Mouse (Mus musculus) ES-CJ7 (cell line): ENCODE measurements at regions not wholly inside any gene's neighbourhood (a gene's known extent, or its start where the extent isn't known, plus 50 kb on each side); places are given as distances from the start of the nearest gene placed in this dataset.

Source experiments
- DNase-seq: peaks from one replicate; pipeline ENCODE4 v3.0.0; 2011; ENCODE audit warnings: low read depth, low spot score

GRCm38 (mm10) chr2:47750997-47751623 lies 1062.8 kb upstream of the Acvr2a start:
- no peak for DNase-seq

DNA sequence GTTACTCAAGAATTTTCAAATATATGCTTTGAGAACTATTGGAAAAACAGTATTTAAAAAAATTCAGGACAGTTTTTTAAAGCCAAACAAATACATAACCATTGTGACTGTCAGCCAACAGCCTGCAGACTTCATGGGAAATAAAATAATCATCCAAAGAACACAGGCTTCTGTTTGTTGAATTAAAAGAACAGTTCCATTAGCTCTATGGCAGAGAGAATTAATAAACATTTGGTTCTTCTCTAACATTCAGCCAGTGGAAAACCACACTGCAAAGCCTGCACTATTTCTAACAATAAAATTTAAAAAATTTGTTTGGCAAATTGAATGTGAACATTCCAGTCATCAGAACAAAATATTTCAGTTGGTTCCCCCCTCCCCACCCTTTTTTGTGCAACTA lies 1058.2 kb upstream of the Acvr2a start:
- DNase-seq: no peak

DNA sequence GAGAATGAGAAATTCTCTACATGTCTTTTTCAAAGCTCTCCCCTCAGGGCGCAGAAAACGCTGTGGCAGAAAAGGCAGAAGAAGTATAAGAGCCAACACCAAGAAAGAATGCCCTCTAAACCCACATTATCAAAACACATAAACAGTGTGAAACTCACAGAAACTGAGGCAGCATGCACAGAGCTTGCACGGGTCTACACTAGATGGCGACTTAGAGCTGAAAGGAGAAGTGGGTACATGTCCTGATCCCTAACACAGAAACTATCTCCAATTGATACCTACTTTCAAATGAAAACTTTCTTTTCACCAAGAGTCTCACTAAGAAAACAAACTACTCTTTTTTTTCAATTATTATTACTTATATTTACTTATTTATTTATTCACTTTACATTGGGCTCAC lies 1057.7 kb upstream of the Acvr2a start:
- peak; percentile 25 for DNase-seq

DNA sequence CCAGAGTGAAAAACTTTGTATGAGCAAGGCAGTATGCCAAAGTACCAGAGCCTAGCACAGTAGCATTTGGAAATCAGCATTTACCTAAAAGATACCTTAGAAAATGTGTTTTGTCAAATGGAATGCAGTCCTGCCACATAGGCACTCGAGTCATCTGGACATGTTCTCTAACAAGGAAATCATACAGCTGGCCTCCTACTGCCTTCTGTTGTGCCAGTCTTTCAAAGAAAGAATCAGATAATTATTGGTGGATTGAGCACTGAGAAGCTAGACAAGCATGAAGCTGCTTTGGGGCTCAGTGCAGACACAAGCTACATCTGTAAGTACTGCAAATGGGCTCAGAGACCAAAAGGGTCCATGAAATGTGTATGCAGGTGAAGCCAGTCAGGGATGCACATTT lies 1038.1 kb upstream of the Acvr2a start:
- DNase-seq: no peak

GRCm38 (mm10) chr2:47776965-47777364 lies 1036.9 kb upstream of the Acvr2a start:
- no peak for DNase-seq

DNA sequence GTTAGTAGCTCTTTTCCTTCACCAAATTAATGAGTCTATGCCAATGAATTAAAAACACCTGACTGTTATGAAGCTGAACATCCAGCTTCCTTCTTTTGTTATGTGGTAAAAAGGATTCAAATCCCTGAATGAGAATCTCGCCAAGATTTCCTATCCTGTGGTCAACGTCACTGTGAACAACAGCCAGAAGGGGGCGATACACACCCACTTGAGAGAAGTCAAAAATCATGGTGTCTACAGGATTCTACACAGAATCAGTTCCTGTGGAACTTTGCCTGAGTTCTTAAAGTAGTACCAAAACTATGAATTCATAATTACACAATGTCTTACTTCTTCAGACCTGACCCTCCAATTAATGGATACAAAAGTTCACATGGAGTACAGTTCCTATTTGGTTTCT lies 1028.1 kb upstream of the Acvr2a start:
- peak; percentile 58 for DNase-seq

DNA sequence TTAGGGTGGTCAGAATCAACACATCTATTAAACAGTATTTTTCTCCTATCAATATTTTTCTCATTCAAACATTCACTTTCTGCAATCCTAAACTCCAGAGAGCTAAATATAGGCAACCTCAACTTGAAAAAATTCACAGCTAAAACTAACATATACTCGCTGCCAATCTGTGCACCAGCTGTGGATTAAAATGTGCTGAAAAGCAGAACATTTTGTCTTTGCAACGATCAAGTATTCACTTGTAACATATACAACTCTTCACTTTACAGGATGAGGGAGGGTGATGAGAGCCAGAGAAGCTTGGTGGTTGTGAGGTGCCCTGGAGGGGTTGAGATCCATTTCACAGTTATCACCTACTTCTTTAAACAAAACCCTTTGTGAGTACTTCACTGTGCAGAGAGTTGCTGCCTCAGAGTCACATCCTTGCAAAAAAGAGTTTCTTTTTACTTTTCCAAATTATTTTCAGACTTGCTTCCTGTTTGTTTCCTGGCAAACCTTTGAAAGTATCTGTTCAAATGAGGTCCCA lies 991.1 kb upstream of the Acvr2a start:
- DNase-seq: no peak

DNA sequence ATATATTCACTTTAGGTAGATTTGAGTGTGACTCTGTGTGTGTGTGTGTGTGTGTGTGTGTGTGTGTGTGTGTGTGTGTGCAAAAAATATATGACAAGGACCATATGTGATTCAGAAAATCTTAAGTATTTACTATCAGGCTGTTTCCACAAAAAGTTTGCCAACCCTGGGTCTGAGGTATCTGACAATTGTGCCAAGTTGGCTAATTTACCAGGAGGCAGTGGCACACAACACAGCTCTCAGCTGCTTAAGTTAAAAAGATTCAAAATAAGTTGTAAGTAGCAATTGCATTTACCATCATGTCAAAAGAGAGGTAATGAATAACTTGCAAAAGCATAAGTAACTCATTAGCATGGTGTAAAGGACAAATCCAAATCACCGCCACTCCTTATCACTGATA lies 981.4 kb upstream of the Acvr2a start:
- DNase-seq: no peak

DNA sequence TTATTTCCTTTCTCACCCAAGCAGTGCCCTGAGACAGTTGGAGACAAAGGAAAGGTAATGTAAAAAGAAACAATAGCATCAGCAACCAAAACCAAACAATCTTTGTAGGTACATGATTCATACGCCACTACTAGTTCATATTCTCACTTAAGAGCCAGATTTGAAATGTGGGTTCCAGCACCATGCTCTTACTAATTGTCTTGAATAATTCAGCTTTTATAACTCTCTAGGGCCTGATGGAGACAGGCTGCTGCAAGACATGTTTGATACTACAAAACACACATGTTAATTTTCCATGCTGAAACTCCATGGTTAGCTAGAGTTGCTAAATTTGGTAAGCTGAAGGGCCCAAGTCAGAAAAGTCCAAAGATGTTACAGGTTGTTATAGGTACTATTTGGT lies 980.4 kb upstream of the Acvr2a start:
- no peak for DNase-seq

DNA sequence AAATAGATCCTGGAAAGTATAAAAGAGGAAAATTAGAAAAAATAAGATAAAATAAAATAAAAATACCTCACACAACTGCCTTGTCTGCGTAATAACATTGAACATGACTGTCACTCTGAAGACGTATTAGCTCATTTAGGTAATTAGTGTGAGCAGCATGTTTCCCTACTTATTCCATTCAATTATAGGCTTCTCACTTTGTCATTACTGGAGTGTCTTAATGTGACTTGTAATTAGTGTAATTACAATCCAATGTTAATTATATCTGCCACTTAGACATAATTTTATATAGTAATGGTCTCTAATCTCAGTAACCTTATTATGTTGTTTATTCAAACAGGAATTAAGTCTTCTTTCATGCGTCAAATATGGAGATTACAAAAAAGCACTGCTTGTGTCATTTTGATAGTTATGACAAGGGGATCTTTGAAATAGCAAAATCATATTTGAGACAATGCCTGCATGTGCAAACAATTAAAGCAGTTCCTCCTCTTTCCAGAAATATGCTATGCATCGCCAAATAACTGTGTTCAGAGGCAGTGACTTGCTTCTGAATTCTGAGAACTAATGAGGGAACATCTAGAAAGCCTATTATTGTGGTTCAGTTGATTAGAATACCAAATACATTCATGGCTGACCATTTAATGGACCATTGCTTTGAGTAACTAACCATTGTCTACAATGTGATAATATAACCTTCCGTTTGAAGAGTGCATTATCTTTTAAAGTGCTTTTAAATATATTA lies 979.7 kb upstream of the Acvr2a start:
- DNase-seq: no peak

- DNase-seq: no peak
These were observed 956.7 kb upstream of the Acvr2a start for GRCm38 (mm10) chr2:47857229-47857628.

DNA sequence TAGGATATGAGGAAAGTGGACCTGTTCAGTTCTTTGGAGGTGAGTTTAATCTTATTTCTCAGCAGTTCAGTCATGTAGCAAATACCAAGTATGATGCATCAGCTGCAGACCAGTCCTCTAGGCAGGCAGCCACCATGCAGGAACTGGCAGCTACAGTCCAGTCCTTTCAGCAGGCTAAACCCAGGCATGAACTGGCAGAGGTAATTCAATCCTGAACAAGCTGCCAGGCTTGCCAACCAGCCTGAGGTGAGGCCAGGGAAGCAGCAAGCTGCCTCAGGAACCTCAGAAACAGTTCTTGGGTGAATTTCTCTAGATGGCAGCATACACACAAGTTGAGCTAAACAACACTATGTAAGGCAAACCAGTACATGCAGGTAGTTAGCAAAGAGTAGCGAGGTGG lies 951.5 kb upstream of the Acvr2a start:
- DNase-seq: no peak

DNA sequence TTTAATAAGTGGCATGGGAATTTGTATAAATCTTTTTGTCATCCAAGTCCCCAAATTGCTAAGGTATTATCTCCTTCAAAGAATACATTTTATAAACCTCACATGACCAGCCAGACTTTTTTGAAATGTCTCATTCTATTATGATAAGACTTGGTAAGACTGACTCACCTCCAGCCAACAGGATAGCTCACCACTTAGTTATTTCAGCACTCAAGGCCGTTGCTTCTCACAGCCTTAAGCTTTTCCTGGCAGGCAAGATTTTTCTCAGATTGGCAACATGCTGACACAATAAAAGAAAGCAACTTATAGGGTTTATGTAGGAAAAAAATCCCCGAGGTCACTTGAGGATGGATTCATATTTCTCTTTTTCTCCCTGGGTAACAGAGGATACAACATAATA lies 935.9 kb upstream of the Acvr2a start:
- no peak for DNase-seq

- DNase-seq: no peak
These were observed 934.8 kb upstream of the Acvr2a start for GRCm38 (mm10) chr2:47879071-47879470.

GRCm38 (mm10) chr2:47879796-47880195 lies 934.1 kb upstream of the Acvr2a start:
- no peak for DNase-seq

DNA sequence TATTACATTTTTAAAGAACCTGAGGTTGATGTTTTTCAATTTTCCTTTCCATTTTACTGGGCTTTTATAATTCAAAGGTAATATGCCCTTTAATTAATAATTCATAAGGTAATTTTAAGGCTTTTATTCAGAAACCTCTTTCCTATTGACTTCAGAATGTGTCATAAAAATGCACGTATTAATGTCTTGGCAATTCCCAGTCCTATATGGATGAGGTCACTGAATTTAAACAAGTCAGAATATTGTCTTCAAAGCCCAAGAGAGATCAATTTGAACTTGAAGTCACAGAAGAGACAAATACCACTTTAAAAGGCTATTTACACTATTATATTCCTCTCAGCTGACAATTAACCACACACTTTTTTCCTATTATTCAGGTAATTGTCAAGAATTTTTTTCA lies 925.7 kb upstream of the Acvr2a start:
- DNase-seq: no peak

DNA sequence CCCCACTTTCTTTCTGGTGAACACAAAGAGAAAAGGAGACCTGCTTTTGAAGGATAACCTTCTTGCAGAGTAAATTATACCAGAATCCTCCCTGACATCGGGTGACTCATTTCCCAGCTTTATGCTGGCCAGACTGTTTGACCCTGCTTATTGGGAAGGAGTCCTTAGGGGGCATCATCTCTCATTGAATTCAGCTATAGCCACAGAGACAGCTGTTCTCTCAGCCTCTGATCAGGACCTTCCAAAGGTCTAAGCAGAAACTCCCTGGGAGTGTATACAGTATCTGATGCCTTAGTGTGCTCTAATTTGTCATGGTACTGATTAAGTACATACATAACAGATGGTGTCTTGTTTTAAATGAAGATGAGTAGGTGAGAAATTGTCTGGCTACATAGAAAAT lies 922.5 kb upstream of the Acvr2a start:
- DNase-seq: no peak

- DNase-seq: no peak
These were observed 921.0 kb upstream of the Acvr2a start for GRCm38 (mm10) chr2:47892879-47893278.

DNA sequence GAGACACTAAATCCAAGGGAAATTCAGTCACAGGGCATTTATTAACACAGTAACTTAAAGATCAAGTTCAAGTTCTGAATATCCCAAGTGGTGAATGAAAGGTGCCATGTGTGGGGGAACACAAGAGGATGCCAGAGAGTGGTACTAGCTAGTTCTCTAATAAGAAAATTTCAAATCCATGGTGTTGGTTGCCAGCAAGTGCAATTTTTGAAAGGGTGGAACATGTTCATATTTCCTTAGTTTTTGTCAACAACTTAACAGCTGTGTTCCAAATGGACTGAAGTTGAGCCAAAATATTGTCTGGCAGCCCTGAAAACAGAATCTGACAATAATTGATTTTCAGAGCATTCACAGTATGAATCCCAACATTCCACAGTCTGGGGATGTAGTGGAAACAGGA lies 919.1 kb upstream of the Acvr2a start:
- no peak for DNase-seq

DNA sequence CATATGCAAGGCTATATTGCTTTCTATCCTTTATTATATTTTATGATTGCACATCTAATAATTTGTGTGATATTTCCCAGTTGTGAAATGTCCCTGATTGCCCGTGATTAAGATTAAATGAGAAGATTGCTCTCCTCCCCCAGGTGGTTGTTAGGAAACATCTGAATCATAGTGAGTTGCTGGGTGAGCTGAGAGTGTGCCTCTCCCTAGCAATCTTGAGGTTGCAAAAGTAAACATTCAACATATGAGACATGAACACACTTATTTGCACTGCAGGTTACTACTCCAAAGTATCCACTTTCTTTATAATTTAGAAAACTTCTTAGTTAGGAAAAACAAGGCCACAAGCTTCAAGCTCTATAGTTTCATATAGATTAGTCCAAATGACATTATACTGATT lies 899.6 kb upstream of the Acvr2a start:
- DNase-seq: no peak

- no peak for DNase-seq
These were observed 898.9 kb upstream of the Acvr2a start for GRCm38 (mm10) chr2:47914986-47915485.

- no peak for DNase-seq
These were observed 890.9 kb upstream of the Acvr2a start for GRCm38 (mm10) chr2:47922965-47923364.

GRCm38 (mm10) chr2:47926620-47927019 lies 887.3 kb upstream of the Acvr2a start:
- DNase-seq: no peak
